Mouse (Mus musculus) c-Kit-negative CD71-positive TER-119-positive erythroid progenitor cells, embryonic 14.5 days (primary cell): Measurements from ENCODE around the gene Golga2.

Experiments used
- DNase-seq: peaks from one replicate; pipeline ENCODE4 v3.0.0-alpha.2; 2013; ENCODE audit warnings: low read depth, low spot score

Gene Golga2

GRCm38 (mm10) chr2:32343351-32343671 is 56.1 kb downstream of the Golga2 start:
- DNase-seq, result no peak

- DNase-seq, result no peak
Measured at GRCm38 (mm10) chr2:32344056-32344455, 56.9 kb downstream of the Golga2 start.

GRCm38 (mm10) chr2:32344598-32345321 is 57.6 kb downstream of the Golga2 start:
- DNase-seq, result no peak

GRCm38 (mm10) chr2:32347019-32347418 is 59.8 kb downstream of the Golga2 start:
- no peak for DNase-seq

GRCm38 (mm10) chr2:32348311-32348710 is 61.1 kb downstream of the Golga2 start:
- no peak for DNase-seq

- DNase-seq, result no peak
Measured at GRCm38 (mm10) chr2:32349625-32350255, 62.6 kb downstream of the Golga2 start.

- DNase-seq, result no peak
Measured at GRCm38 (mm10) chr2:32350471-32351051, 63.4 kb downstream of the Golga2 start.

GRCm38 (mm10) chr2:32351471-32351961 is 64.3 kb downstream of the Golga2 start:
- no peak for DNase-seq

GRCm38 (mm10) chr2:32352151-32353006 is 65.2 kb downstream of the Golga2 start, which contains the start of gene Ciz1:
TSS of gene Ciz1 (plus strand) at chr2:32352327.
- DNase-seq, result no peak

- peak; percentile 57 for DNase-seq
Measured at GRCm38 (mm10) chr2:32353007-32353542, 65.9 kb downstream of the Golga2 start, which contains the start of gene Dnm1. TSS of gene Dnm1 (minus strand) at chr2:32353338.

GRCm38 (mm10) chr2:32353836-32354235 is 66.7 kb downstream of the Golga2 start:
- no peak for DNase-seq

- DNase-seq, result no peak
Measured at GRCm38 (mm10) chr2:32354336-32354895, 67.2 kb downstream of the Golga2 start.

GRCm38 (mm10) chr2:32356216-32356615 is 69.0 kb downstream of the Golga2 start:
- no peak for DNase-seq
